Mouse (Mus musculus): ENCODE data around the gene Pdcd2l.
"Not testable (repeated sequence)": the region's sequence is repeated elsewhere in the genome, so short reads cannot be mapped to it uniquely, and the experiment has no call there.

Pdcd2l gene

GRCm38 (mm10) chr7:34215481-34215880 lies 19.0 kb upstream of the Pdcd2l start:
- ATAC-seq (ENCODE audit: insufficient number of reproducible peaks, low FRiP score, low TSS enrichment) = no peak

- no peak for ATAC-seq (ENCODE audit: insufficient number of reproducible peaks, low FRiP score, low TSS enrichment)
Measured at GRCm38 (mm10) chr7:34214644-34215043, 18.2 kb upstream of the Pdcd2l start.

- no peak for ATAC-seq (ENCODE audit: insufficient number of reproducible peaks, low FRiP score, low TSS enrichment)
Measured at GRCm38 (mm10) chr7:34213281-34213680, 16.8 kb upstream of the Pdcd2l start.

GRCm38 (mm10) chr7:34208027-34208745 lies 11.7 kb upstream of the Pdcd2l start:
- no peak for ATAC-seq (ENCODE audit: insufficient number of reproducible peaks, low FRiP score, low TSS enrichment)

- ATAC-seq (ENCODE audit: insufficient number of reproducible peaks, low FRiP score, low TSS enrichment) = no peak
Measured at GRCm38 (mm10) chr7:34206331-34206730, 9.9 kb upstream of the Pdcd2l start.

GRCm38 (mm10) chr7:34202147-34202546 lies 5.7 kb upstream of the Pdcd2l start:
- not testable (repeated sequence) for ATAC-seq (ENCODE audit: insufficient number of reproducible peaks, low FRiP score, low TSS enrichment)

- ATAC-seq (ENCODE audit: insufficient number of reproducible peaks, low FRiP score, low TSS enrichment) = no peak
Measured at GRCm38 (mm10) chr7:34200829-34201228, 4.4 kb upstream of the Pdcd2l start.

- ATAC-seq (ENCODE audit: insufficient number of reproducible peaks, low FRiP score, low TSS enrichment) = no peak
Measured at GRCm38 (mm10) chr7:34198346-34198745, 1.9 kb upstream of the Pdcd2l start.

GRCm38 (mm10) chr7:34195632-34196031 lies 829 bp downstream of the Pdcd2l start:
- no peak for ATAC-seq (ENCODE audit: insufficient number of reproducible peaks, low FRiP score, low TSS enrichment)

- ATAC-seq (ENCODE audit: insufficient number of reproducible peaks, low FRiP score, low TSS enrichment) = no peak
Measured at GRCm38 (mm10) chr7:34192825-34193224, 3.6 kb downstream of the Pdcd2l start.

GRCm38 (mm10) chr7:34189376-34189989 lies 7.0 kb downstream of the Pdcd2l start:
- no peak for ATAC-seq (ENCODE audit: insufficient number of reproducible peaks, low FRiP score, low TSS enrichment)

GRCm38 (mm10) chr7:34183794-34184193 lies 12.7 kb downstream of the Pdcd2l start:
- ATAC-seq (ENCODE audit: insufficient number of reproducible peaks, low FRiP score, low TSS enrichment) = no peak

- ATAC-seq (ENCODE audit: insufficient number of reproducible peaks, low FRiP score, low TSS enrichment) = no peak
Measured at GRCm38 (mm10) chr7:34183356-34183755, 13.1 kb downstream of the Pdcd2l start.

GRCm38 (mm10) chr7:34176241-34176640 lies 20.2 kb downstream of the Pdcd2l start:
- ATAC-seq (ENCODE audit: insufficient number of reproducible peaks, low FRiP score, low TSS enrichment) = not testable (repeated sequence)

- no peak for ATAC-seq (ENCODE audit: insufficient number of reproducible peaks, low FRiP score, low TSS enrichment)
Measured at GRCm38 (mm10) chr7:34172251-34172650, 24.2 kb downstream of the Pdcd2l start.

- no peak for ATAC-seq (ENCODE audit: insufficient number of reproducible peaks, low FRiP score, low TSS enrichment)
Measured at GRCm38 (mm10) chr7:34169454-34169853, 27.0 kb downstream of the Pdcd2l start, which contains the start of gene Uba2. Gene Uba2, minus strand, starts transcription at chr7:34169599.

GRCm38 (mm10) chr7:34168470-34169251 lies 27.8 kb downstream of the Pdcd2l start:
- ATAC-seq (ENCODE audit: insufficient number of reproducible peaks, low FRiP score, low TSS enrichment) = peak; percentile 97

GRCm38 (mm10) chr7:34167766-34168469 lies 28.5 kb downstream of the Pdcd2l start:
- no peak; the same call in 1 of the 2 replicates for ATAC-seq (ENCODE audit: insufficient number of reproducible peaks, low FRiP score, low TSS enrichment)

- no peak for ATAC-seq (ENCODE audit: insufficient number of reproducible peaks, low FRiP score, low TSS enrichment)
Measured at GRCm38 (mm10) chr7:34166850-34167249, 29.6 kb downstream of the Pdcd2l start.

- ATAC-seq (ENCODE audit: insufficient number of reproducible peaks, low FRiP score, low TSS enrichment) = no peak
Measured at GRCm38 (mm10) chr7:34165999-34166398, 30.5 kb downstream of the Pdcd2l start.

Data from cerebellum, adult (tissue).